Mouse (Mus musculus) c-Kit-positive CD71-negative TER-119-negative erythroid progenitor cells, embryonic 14.5 days (primary cell): ENCODE data around the gene Syt1.

ENCODE experiments used
- DNase-seq: peaks from one replicate; pipeline ENCODE4 v3.0.0-alpha.2; 2013; ENCODE audit warnings: low read depth

Gene Syt1

DNA sequence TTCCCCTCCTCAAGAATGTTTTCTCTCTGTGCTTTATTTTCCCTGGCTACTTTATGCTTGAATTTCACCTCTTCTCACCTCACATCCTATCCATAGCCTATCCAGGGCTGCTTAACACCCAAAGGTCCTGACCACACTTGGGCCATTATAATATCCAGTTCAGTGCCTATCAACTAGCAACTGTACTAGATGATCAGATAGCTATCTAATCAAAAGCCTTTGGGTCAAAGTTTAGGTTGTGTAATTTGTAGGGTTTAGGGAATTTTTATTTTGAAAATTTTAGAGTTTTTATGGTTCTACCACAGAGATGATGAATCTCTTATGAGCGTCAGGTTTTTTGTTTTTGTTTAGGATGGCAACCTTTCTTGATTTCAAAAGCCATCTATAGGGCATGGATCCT, 125.0 kb downstream of the Syt1 start:
- no peak for DNase-seq

DNA sequence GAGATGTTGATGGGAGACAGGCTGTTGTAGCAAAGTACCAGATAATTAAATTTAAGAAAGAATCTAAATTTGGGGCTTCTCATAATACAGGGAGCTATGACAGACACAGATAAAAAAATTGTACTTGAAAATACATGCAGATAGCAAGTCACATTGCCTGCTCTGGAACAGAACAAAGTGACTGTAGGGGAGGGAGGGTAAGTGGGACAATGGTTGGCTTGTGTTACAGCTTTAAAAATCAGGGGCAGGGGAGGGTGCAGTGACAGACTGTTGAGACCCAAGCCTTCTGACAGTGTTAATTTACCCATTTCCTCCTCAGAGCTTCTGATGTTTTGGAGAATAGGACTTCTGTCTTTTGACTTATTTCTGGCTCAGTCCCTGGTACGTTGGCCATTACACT, 126.3 kb downstream of the Syt1 start:
- DNase-seq = no peak

DNA sequence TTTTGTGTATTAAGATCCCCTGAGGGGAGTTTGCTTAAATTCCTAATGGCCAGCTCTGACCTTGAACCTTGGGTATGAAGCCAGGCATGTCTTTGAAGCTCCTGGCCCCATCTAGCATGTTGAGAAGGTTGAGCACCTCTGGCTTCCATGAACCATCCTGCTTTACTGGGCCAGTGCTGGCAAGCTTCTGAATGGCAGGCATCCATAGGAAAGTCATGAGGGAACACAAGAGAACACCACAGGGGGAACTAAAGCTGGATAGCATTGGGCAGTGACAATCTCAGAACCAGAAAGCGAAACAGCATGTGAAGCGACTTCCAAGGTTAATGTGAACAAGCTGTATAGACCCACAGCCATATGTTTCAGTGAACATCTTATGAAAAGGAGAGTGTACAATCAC, 130.4 kb downstream of the Syt1 start:
- DNase-seq = no peak

DNA sequence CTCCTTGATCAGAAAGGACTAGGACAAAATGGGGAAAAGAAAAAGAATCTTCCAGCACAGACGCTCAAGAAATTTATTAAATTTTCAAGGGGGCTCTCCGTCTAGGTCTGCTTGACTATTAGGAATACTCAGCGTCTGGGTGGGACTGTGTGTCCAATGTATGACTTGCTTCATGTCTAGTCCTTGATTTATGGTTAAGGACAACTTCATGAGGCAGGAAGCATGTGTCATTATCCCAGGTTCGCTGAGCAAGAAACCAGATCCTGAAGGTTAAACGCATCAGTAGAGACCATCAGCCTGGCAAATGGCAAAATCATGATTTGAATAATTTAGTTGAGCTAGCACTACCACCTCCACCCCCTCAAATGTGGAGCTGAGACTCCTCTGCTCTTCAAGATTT, 135.1 kb downstream of the Syt1 start:
- no peak for DNase-seq

DNA sequence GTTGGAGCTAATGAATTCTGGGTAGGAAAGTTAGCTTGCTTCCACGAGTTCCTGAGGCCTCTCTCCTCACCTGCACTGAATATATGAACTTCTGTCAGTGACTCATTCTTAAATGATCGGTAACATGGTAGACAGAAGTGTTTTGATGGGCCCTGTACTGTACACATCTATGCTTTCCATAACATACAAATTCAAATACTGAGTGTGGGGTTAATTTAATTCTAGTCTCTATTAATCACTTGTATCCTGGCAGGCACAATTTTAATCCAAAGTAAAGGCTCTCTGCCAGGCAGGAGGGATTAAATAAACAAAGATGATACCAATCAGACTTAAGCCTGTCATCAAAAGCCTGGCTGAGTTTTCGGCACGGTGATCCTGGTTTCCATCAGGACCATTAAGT, 136.1 kb downstream of the Syt1 start:
- DNase-seq = no peak

DNA sequence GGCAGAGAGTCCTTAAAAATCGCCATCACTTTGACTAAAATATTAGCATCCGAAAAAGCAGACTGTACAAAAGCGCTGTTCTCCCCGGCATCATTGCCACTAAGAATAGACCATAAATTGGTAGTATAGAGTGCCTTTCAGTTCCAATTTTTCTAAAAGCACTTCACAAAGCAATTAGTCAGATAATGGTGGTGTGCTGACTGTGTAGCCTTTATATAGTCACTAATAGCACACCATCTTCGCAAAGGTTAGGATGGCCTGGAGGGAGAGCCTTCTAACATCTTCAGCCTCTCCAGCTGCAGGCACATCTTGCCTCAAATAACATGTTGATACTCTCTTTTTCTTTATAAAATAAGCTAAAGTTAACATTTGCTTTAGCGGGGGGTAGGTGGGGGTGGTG, 138.4 kb downstream of the Syt1 start:
- DNase-seq = no peak

DNA sequence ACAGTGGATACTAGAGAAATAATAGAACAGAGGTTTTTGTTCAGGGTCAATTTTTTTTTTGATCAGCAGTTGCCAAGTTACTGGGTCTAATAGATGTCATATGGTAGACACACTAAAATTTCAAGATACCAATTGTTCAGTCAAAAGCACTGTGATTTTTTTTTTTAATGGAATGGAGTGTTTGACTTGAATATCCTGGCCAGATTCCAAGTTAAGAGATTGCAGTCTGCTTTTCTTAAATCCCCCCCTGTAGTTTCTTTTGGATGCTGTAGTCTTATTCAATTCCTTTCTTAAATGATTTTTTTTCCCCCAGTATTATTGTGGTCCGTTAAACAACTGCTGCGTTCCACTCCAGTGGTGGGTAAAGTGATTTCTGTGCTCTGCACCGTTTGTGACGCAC, 140.2 kb downstream of the Syt1 start:
- no peak for DNase-seq

DNA sequence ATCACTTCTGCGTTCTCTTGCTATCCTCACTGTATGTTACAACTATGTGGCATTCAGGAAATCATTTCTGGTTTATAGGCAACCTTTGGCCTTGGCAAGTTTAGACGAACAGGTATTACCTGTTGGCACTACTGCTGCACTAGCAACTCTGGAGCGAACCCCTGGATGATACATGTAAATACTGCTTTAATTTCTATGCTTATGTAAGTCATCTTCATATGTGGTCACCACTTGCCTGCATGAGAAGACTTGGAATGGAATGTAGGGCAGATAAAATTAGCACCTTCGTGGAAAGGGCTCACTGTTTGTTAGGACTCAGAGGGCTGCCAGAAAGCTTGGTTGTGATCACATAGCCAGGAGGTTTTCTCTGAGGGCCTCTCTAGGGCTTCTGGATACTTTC, 142.6 kb downstream of the Syt1 start:
- no peak for DNase-seq

DNA sequence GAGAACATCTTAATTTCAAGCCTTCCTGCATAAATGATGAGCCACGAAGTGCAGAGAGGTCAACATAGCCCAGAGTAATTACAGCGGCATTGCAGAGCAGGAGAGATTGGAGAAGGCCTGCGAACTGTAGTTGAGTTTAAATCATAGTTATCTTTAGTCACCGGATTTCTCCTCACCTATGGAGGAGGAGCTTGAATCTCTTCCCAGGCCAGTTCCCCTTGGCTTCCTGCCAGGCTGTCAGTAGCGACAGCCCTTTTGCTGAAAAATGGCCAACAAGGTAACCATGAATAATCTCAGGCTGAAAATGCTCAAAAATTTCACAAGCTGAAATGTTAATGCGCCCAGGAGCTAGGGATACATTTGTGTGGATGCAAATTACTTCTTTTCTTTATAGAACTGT, 143.6 kb downstream of the Syt1 start:
- no peak for DNase-seq

DNA sequence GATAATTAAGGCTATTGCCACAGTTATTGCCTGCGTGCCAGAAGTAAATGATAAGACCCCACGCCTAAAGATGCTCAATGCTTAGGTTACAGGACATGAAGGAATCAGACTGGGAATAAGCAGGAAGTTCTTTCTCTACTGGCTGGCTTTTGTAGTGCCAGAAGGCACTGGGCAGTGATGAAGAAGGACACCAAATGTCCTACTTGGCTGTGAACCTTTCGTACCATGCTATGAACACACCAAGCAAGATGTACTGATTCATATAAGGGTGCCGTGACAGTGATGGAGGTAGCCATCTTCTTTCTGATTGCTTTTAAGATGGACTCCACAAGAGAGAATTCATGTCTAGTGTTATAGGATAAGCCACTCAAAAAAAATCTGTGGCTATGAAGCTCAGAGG, 145.2 kb downstream of the Syt1 start:
- no peak for DNase-seq

DNA sequence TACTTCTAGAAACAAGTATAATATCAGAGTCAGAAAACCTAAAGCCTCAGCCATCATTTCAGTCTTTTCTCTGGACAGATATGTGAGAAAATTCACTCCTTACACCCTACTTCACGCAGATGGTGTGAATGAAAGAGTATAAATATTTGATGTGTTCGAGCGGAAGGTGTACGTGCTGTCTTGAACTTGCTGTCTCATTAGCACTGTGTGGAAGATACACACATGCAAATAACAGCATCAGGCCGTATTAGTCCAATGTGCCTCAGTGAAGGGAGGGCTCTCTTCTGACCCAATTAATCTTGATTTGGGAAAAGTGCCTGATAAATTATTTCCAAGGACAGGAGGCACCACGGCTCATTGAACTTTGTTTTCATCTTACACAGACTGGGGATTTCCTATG, 154.8 kb downstream of the Syt1 start:
- DNase-seq = no peak

DNA sequence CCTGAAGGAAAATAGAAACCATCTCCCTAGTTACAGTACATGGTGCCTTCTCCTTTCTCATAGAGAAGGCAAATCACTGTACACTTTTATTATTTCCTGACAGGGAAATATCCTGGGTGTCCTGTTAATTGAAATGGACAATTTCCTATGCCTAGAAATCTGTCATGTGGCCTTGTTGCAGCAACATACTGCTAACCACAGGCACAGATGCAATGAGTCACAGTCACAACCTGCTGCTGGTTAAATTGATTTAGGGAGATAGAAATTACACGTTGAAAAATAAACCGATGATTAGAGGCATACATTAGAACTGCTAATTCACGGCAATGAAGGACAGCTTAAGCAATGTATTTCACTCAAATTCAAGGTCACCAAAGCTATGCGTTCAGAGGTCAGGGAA, 158.0 kb downstream of the Syt1 start:
- no peak for DNase-seq

DNA sequence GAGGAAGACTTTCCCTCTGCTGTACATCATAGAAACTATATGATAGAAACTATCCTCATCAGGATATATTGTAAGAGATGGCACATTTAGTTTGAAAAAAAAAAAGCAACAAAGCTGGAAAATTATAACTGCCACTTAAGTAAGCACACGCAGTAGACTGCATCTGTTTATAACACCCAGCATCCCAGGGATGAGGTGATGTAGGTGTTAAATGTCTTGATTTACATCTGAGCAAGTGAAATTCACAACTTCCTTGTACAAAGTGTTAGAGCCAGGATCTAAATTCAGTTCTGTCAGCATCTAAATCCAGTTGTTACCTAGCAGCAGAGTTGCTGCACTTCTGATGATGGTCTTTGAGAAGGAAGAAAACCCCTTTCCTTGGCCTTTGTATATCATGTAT, 173.3 kb downstream of the Syt1 start:
- DNase-seq = no peak

DNA sequence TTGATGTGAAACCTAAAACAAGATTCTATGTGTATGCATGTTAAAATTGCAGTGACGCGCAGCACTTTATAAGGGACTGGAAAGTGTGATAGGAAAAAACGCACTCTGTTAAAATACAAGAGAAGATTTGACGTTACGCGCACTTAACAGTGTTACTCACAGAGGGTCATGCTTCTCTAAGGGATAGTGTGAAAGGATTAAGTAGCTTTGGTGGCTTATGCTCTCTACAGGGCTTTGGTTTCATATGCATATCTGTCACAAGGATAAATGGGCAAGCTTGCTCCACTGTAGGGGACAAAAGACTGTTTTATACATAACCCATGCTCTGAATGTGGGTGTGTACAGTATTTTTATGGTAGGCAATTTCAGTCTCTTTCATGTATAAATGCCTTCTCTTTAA, 178.5 kb downstream of the Syt1 start:
- no peak for DNase-seq

DNA sequence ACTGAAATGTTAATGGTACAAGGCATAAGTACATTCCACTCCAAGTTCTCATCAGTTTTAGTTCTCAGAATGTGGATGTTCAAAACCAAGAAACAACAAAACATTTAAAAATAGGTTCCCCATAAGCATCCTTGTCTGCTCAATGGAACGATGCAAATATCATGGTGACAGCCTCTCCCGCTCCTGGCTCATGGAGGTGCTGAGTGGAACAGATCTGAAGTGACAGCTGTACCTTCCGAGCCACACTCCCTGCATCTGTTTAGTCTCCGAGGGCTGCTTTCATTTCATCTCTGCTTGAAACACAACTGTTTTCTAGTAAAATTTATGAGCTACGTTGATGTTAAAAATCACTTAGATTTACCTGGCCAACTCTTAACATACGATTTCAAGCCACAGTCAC, 179.0 kb downstream of the Syt1 start:
- no peak for DNase-seq

DNA sequence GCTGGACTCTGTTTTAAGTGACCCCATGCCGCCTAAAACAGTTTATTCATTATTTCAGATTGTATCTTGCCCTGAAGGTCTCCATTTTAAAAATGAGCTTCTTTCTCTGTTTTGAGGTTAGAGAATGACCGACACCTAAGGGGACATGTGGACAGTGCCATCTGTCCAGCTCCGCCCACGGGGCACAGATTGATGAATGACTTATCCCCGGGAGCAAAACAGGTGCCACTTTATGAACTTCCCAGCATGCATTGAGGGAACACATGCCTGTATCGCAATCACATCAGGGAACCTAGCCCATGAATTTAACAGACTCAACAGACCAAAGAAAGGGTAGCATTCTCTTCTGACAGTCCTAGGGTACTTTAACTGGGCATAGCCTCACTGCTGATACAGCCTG, 188.5 kb downstream of the Syt1 start:
- no peak for DNase-seq

DNA sequence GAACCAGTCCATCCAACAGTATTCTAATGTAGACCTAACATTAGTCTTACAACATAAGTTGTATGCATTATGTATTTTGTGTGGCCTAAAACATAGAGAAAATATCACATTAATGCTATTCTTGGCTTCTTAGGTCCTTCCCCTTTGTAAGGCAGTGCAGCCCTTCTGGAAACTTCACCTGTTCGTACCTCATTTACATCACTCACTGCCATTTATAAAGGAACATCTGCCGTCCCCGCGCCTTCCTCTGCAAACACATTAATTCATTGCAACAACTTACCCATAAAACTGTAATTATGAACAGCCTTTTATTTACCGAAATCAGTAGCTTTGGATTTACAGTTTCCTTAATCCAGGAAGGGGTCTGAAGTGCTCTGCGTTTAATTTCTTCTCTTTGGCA, 195.4 kb downstream of the Syt1 start:
- DNase-seq = no peak

DNA sequence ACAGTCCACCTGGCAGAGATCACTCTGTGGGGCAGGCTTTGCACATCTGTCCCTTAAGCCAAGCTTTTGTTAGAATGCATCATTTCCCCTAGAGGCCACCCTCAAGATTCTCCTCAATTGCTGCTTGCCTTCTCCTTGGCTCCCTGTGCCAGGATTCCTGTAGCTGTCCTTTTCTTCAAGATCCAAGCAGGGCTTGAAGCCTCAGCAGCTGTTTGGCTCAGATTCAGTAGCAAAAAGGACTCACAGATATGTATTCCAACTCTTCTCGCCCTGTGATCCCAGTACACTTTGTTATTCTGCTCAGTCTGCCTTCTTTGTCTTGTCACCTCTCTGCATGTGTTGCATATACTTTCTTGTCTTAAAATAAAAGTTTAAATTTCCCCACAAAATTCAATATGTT, 206.4 kb downstream of the Syt1 start:
- DNase-seq = no peak

DNA sequence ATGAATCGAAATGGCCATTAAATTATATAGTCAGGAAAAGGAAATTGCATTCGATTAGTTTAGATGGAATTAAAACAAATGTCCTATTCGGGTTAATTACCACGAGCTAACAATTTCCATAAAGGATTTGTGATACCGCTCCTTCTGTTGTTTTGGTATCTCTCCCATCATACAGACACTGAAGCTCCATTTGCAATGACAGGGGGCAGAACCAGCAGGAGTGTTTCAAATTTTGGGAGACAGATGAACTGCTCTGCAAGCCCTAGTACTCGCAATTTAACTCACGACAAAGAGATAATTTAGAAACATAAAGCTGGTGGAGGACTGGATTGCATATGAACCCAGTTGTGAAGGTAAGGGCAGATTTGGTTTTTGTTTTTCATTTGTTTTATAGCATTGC, 210.0 kb downstream of the Syt1 start:
- DNase-seq = no peak

DNA sequence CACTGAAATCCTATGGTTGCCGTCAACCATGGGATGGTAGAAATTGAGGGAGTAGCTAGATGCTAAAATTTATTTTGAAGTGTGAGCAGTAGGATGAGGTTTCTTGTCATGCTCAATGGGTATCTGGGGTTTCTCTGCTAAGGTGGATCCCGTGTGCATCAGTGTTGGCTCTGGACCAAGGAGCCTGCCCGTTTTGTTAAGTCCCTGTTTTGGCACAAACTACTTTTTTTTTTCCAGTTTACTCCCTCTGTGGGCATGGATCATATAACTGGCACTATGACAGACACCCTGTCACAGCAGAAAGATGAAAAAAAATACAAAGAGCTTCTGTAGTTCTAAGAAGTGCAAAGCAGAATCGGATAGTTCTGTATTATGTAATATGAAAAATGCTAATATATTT, 212.0 kb downstream of the Syt1 start:
- DNase-seq = no peak

DNA sequence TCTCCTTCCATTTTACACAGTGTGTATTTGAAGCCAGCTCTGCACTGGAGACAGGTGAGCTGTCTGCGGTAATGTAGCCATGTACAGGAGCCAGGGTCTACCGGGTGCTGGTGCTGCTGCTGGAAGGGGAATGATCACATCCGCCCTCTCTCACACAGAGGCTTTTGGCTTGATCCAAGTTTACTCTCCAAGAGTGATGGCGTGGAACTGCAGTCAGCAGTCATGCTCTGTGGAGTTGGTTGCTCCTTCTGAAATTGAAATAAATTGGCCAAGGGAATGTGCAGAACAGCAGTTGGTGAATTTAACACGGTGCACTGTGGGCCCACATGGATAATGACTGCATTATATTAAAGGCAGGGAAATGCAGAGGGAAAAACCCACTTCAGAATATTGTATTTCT, 228.0 kb downstream of the Syt1 start:
- DNase-seq = no peak

DNA sequence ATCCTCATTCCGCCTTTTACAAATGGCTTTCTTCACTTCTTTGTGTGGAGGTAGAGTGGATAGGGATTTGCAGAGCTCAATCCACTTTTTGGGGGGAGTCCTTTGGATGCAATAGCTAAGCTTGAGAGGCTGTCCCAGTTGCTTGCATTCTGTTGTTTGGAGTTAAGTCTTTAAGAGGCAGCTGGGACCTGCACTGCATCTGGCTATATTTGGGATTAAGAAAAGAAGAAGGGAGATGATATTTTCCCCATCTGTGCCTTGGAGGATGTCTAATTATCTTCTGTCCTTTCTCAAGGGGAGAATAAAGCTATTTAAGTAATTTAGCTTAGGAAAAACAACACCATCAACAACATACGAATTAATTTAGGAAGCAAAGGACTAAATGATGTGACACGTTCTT, 230.2 kb downstream of the Syt1 start:
- no peak for DNase-seq

DNA sequence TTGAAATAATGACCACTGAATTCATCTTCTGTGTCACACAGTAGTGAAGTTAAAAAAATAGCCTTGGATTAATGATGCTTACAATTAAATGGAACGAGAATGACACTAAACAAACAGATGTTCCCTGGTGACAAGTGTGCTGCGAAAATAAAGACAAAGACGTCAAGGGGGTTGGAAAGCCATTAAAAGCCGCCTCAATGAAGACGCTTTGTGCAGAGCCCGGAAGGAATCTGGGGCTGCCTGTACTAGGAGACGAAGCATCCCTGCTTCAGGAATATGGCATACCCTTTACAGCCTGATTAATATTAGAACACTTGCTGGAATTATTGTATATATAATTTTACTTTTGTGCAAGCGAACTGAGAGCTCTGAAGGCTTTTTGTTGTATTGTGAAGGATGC, 234.0 kb downstream of the Syt1 start:
- DNase-seq = no peak

DNA sequence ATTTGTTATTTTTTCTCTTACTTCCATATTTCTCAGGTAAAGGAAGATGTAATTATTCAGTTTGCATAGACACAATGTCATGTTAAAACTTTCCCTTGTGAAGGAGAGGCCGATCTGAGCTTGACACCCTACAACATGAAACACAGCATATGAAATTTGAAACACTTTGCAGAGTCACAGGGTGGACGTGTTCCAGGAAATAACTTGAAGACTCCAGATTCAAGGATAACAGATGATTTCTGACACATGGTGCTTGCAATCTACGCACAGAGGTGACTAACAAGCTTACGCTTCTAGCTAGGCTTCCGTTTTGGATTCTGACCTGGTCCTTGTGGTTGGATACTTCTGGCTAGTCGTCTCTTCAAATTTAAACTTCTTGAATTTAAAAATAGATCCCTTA, 239.7 kb downstream of the Syt1 start:
- DNase-seq = no peak

DNA sequence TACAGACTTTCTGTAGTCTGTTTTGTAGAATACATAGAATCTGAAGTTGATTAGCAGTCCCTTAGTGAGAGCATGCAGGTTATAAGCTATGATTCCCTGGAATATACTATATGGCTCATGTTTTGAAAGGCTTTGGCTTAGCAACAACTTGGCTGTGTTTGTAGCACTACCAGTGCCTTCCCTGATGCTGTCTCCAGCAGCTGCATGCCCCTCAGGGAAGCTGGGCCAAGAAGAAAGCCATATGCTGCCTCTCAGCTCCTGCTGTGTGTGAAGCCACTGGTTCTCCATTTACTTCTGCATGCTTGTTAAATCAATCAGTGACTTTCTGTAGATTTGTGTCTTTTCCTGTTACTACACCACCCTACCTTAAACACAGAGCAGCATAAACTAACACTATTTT, 245.2 kb downstream of the Syt1 start:
- no peak for DNase-seq

DNA sequence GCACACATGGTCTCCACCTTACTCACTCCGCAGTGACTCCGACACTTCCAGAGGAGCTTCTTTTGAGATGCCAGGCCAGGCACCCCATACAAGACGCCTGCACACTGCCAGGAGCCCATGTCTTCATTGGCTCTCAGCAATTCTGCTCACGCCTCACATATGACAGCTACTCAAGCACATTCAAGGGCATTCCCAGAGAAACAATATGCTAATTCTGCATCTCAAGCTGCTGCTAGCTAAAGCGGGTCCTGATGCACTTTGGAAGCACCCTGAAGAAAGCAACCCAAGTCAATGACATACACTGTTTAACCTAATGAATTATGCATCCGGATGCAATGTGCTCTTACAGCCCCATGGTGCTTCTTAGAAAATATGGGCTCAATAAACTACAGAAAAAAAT, 247.1 kb downstream of the Syt1 start:
- no peak for DNase-seq
